In the genomic region with DNA sequence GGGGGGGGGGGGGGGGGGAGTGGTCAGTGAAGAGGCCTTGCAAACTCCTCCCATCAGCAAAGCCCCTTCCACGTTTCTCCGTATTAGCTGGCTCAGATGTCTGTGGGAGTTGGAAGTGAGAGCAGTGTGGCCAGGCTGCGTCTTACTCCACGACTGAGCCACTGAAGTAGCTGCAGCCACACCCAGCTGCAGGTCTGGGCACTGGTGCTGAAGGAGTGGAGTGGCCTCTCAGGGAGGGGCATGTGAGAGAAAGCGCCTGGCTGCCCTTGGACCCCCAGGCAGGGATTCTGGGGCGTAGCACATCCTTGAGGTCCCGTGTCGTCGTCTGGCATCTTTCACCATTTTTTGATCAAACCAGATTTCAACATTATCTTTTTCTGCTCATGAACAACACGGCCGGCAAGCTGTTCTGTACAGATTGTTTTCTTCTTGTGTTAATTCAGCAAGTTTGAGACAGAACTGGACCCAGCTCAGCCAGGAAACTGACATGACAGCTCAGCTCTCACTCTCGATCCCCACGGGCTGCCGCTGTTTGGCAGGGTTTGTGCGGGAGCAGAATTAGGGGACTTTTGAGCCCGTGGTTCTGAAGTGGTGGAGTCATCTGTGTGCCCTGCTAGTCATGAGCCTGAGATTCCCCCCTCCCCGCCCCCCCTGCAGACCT, we compare ENCODE assay signal across 8 mouse cellular contexts.
A peak's percentile ranks its signal among the peaks of the same experiment; 100 is the strongest.
DNase-seq lines count a peak whose midpoint lies in the region; ATAC-seq lines count a peak whose summit lies in the region.

No protein-coding gene starts in this region.

- H3K27ac ChIP-seq in kidney, embryonic 14.5 days (ENCODE audit: low read depth, low read length): no peak overlapping the region
- 0 out of 2 replicates have a peak overlapping the region, but pooled peaks have one; percentile 12 for H3K27ac ChIP-seq in forebrain, embryonic 11.5 days (ENCODE audit: low read depth, low read length)
- peak overlapping the region; percentile 80 for H3K27ac ChIP-seq in lung, embryonic 15.5 days

- H3K4me1 ChIP-seq in kidney, embryonic 14.5 days (ENCODE audit: control insufficient read depth, insufficient read depth, low read length): peaks cover 9% of the 10 kb centered on the region
- 0 out of 2 replicates have a peak, but pooled peaks cover 2% of the 10 kb centered on the region for H3K4me1 ChIP-seq in forebrain, embryonic 11.5 days (replicated peaks; ENCODE audit: control insufficient read depth, insufficient read depth, low read length)
- H3K4me1 ChIP-seq in lung, embryonic 15.5 days: peaks cover 32% of the 10 kb centered on the region

- no peak overlapping the region for H3K9ac ChIP-seq in kidney, embryonic 14.5 days (ENCODE audit: low read depth, low read length)
- H3K9ac ChIP-seq in forebrain, embryonic 11.5 days (ENCODE audit: low read length): no peak overlapping the region
- no peak overlapping the region for H3K9ac ChIP-seq in lung, embryonic 15.5 days

- no peak for DNase-seq in kidney, postnatal 36 days
- peak; percentile 29 for DNase-seq in Muller cell, postnatal 12 days (ENCODE audit: inconsistent ontology term)
- no peak for DNase-seq in forebrain, embryonic 11.5 days (ENCODE audit: low spot score)
- DNase-seq in embryo, embryonic 9.5 days (ENCODE audit: extremely low spot score): no peak
- no peak for DNase-seq in spleen, postnatal 10 days (ENCODE audit: low spot score in 2 of 2)
- no peak for DNase-seq in embryo, embryonic 10.5 days (ENCODE audit: low spot score)

- H3K9me3 ChIP-seq in kidney, embryonic 14.5 days (ENCODE audit: control insufficient read depth, low read length): no peaks in the 10 kb centered on the region
- no peaks in the 10 kb centered on the region for H3K9me3 ChIP-seq in forebrain, embryonic 11.5 days (ENCODE audit: control insufficient read depth, low read length)
- no peaks in the 10 kb centered on the region for H3K9me3 ChIP-seq in lung, embryonic 15.5 days

- peak; percentile 67; the same call in 1 of the 2 replicates for ATAC-seq in kidney, embryonic 14.5 days (ENCODE audit: low FRiP score, low TSS enrichment)
- no peak for ATAC-seq in forebrain, embryonic 11.5 days (replicated peaks; ENCODE audit: low FRiP score)
- ATAC-seq in lung, embryonic 15.5 days (ENCODE audit: borderline replicate concordance, extremely low read depth, low FRiP score, low TSS enrichment): peak; percentile 64

- H3K36me3 ChIP-seq in kidney, embryonic 14.5 days (ENCODE audit: control insufficient read depth, insufficient read depth, low read length): 0 out of 2 replicates have a peak, but pooled peaks cover 5% of the 10 kb centered on the region
- H3K36me3 ChIP-seq in forebrain, embryonic 11.5 days (ENCODE audit: control insufficient read depth, insufficient read depth, low read length): no peaks in the 10 kb centered on the region
- H3K36me3 ChIP-seq in lung, embryonic 15.5 days: no peaks in the 10 kb centered on the region

- 53% methylated on average over 17 of the region's 17 CpGs for WGBS in kidney, embryonic 14.5 days
- WGBS in forebrain, embryonic 11.5 days: 82% methylated on average over 17 of the region's 17 CpGs
- WGBS in lung, embryonic 15.5 days: 20% methylated on average over 17 of the region's 17 CpGs

- no peaks in the 10 kb centered on the region for H3K27me3 ChIP-seq in kidney, embryonic 14.5 days (ENCODE audit: control insufficient read depth, insufficient read depth, low read length)
- H3K27me3 ChIP-seq in forebrain, embryonic 11.5 days (ENCODE audit: control insufficient read depth, insufficient read depth, low read length): no peaks in the 10 kb centered on the region
- no peaks in the 10 kb centered on the region for H3K27me3 ChIP-seq in lung, embryonic 15.5 days

- H3K4me3 ChIP-seq in kidney, embryonic 14.5 days (ENCODE audit: low read length): no peak overlapping the region
- H3K4me3 ChIP-seq in forebrain, embryonic 11.5 days (ENCODE audit: low read depth, low read length): no peak overlapping the region
- no peak overlapping the region for H3K4me3 ChIP-seq in lung, embryonic 15.5 days

- no peak overlapping the region for H3K4me2 ChIP-seq in kidney, embryonic 14.5 days (replicated peaks; ENCODE audit: low read depth, low read length)
- H3K4me2 ChIP-seq in forebrain, embryonic 11.5 days (ENCODE audit: low read depth, low read length, severe bottlenecking): no peak overlapping the region
- peak overlapping the region; percentile 38 for H3K4me2 ChIP-seq in lung, embryonic 15.5 days
